Mouse (Mus musculus) lung, postnatal 0 days (tissue): Measurements from ENCODE around the gene Ctdnep1. TPM values are rescaled to one million over a fixed set of nuclear protein-coding genes. Genes with fewer than 3 reads are reported as not detected.
"Not testable (repeated sequence)": the region's sequence is repeated elsewhere in the genome, so short reads cannot be mapped to it uniquely, and the experiment has no call there.

Experiments
- ATAC-seq: fragments of 200-750 bp; cut with Nextera tagmentation; 2 replicates; pipeline ENCODE4 v1.8.0; 2017; ENCODE audit warnings: moderate library complexity
- DNase-seq: peaks from one replicate; pipeline ENCODE4 v3.0.0-alpha.2; 2016; ENCODE audit warnings: low spot score
- H3K27ac ChIP-seq: fragments of 300-500 bp; sonication (generic); 2 replicates; pipeline ENCODE4 v1.5.1; 2014; ENCODE audit warnings: antibody characterized with exemption, mild to moderate bottlenecking, low read length, mixed read lengths
- H3K27me3 ChIP-seq: fragments of 300-500 bp; sonication (generic); replicated peaks from 2 replicates; pipeline ENCODE4 v1.6.1; 2014; ENCODE audit warnings: low read length, mixed read lengths; ENCODE audit not compliant: insufficient read depth
- H3K36me3 ChIP-seq: fragments of 300-500 bp; sonication (generic); 2 replicates; pipeline ENCODE4 v1.6.1; 2014; ENCODE audit warnings: low read length, mixed read lengths; ENCODE audit not compliant: insufficient read depth
- H3K4me1 ChIP-seq: fragments of 300-500 bp; sonication (generic); 2 replicates; pipeline ENCODE4 v1.6.1; 2014; ENCODE audit warnings: antibody characterized with exemption, low read depth, low read length, mixed read lengths; ENCODE audit not compliant: insufficient read depth
- H3K4me2 ChIP-seq: fragments of 300-500 bp; sonication (generic); replicated peaks from 2 replicates; pipeline ENCODE4 v1.6.1; 2014; ENCODE audit warnings: low read depth, mild to moderate bottlenecking, low read length, moderate library complexity, mixed read lengths
- H3K4me3 ChIP-seq: fragments of 300-500 bp; sonication (generic); 2 replicates; pipeline ENCODE4 v1.5.1; 2014; ENCODE audit warnings: low read depth, low read length
- H3K9ac ChIP-seq: fragments of 300-500 bp; sonication (generic); replicated peaks from 2 replicates; pipeline ENCODE4 v1.6.1; 2014; ENCODE audit warnings: low read depth, mild to moderate bottlenecking
- H3K9me3 ChIP-seq: fragments of 300-500 bp; sonication (generic); 2 replicates; pipeline ENCODE4 v1.6.1; 2016; ENCODE audit warnings: low read length, mixed read lengths
- CTCF ChIP-seq: IDR thresholded peaks from 2 replicates; pipeline ENCODE4 v1.5.1; 2016; ENCODE audit warnings: antibody characterized with exemption, mild to moderate bottlenecking
- EP300 ChIP-seq: IDR thresholded peaks from 2 replicates; pipeline ENCODE4 v1.6.1; 2016; ENCODE audit warnings: antibody characterized with exemption, mild to moderate bottlenecking, control low read depth
- WGBS: fragments of 180-500 bp; shearing (Covaris S2); extraction: QIAGEN DNeasy Blood & Tissue Kit; methylation state at CpG from one replicate; pipeline ENCODE4 v1.1.7; 2014; 5-methylcytosine and 5-hydroxymethylcytosine counted together
- polyA plus RNA-seq: library from polyadenylated mRNA; unstranded; fragments of >200 nt; fragmentation: Nextera tagmentation; extraction: Ambion mirVana; gene quantifications from 2 replicates; pipeline ENCODE4 v1.2.1, GENCODE M21; 2015

Gene Ctdnep1
- polyA plus RNA-seq, 1 experiment from 2014 or later = 24.7 TPM

DNA sequence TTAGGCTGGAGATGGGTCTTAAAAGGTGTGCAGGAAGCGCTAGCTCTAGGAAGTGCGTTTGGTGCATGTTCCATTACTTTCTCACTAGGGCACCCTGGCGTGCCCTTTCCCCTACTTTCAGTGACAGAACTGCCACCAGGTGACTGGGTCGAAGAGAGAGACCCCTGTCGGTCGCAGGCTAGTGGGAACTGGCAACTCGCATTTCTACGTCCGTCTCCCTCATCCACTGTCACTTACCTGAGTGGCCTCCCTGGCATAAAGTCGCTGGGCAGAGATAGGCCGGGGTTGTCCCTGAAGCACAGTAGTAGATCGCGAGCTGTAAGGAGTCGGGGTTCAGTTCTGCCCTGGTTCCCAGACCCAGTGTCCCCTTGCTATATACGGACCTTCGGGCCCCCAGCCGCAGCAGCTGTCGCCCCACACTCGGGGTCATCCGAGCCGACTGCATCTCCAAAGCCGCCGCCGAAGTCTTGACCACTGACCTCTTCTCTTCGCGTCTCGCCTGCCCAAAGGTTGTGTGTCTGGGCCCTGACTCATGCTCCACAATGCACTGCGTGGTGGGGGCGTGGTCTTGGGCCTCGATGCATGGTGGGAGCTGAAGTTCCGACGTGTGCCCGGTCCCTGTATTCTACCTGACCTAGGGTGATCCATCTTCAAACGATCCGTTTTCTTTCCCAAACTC is 34.1 kb downstream of the Ctdnep1 start, which contains the start of gene Acadvl:
Gene Acadvl (minus strand): TSS at position 532 of the 679 bp plus-strand sequence.
- TF ChIP-seq CTCF = peak; percentile 63
- no peak; the same call in 1 of the 2 replicates for TF ChIP-seq EP300
- Histone ChIP-seq H3K27ac (peak within 1 kb of the TSS; percentile 77), H3K36me3 (peaks cover 25% of the 10 kb centered on the region), H3K9ac (peak within 1 kb of the TSS; percentile 46), H3K4me3 (peak within 1 kb of the TSS; percentile 64), H3K4me2 (peak within 1 kb of the TSS; percentile 84), H3K27me3 (no peaks in the 10 kb centered on the region), H3K9me3 (no peaks in the 10 kb centered on the region), H3K4me1 (peaks cover 7% of the 10 kb centered on the region)
- DNase-seq (peak; percentile 95), ATAC-seq (peak; percentile 89)
- under 1% methylated on average over 35 of the region's 35 CpGs for WGBS

DNA sequence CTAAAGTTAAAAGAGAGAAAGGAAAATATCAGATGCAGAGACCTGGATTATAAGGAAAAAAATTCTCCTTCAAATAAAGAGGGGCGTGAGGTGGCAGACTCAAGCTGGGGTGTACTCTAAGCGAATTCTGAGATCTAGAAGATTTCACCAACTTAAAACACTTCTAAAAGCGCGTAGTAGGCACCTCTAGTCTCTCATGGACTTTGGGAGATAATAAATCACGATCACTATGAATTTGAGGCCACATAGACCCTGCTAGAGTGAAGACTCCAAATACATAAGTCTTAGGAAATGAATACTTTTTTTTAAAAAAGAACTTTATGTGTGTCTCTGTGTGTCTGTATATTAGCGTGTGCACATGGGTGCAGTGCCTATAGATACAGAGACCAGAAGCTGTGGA is 34.7 kb downstream of the Ctdnep1 start:
- peak overlapping the region; percentile 84 for H3K4me2 ChIP-seq
- H3K9me3 ChIP-seq = no peaks in the 10 kb centered on the region
- H3K9ac ChIP-seq = no peak overlapping the region
- 64% methylated on average over 6 of the region's 6 CpGs for WGBS
- H3K4me3 ChIP-seq = no peak overlapping the region; the same call in 1 of the 2 replicates
- H3K4me1 ChIP-seq = peaks cover 7% of the 10 kb centered on the region
- DNase-seq = no peak
- H3K27me3 ChIP-seq = no peaks in the 10 kb centered on the region
- no peak; the same call in 1 of the 2 replicates for TF ChIP-seq EP300
- no peak for TF ChIP-seq CTCF
- H3K27ac ChIP-seq = no peak overlapping the region
- peaks cover 18% of the 10 kb centered on the region for H3K36me3 ChIP-seq
- no peak for ATAC-seq

GRCm38 (mm10) chr11:70016177-70016576 is 35.2 kb downstream of the Ctdnep1 start:
- not testable (repeated sequence) for H3K4me2 ChIP-seq, H3K4me3 ChIP-seq, DNase-seq, ATAC-seq, H3K9me3 ChIP-seq, H3K9ac ChIP-seq, H3K27ac ChIP-seq, H3K27me3 ChIP-seq
- Histone ChIP-seq H3K36me3 (peaks cover 13% of the 10 kb centered on the region), H3K4me1 (peaks cover 12% of the 10 kb centered on the region)
- 65% methylated on average over 2 of the region's 2 CpGs for WGBS

- H3K9ac ChIP-seq = no peak within 1 kb of the TSS
- no peaks in the 10 kb centered on the region for H3K9me3 ChIP-seq
- peaks cover 13% of the 10 kb centered on the region for H3K4me1 ChIP-seq
- H3K4me3 ChIP-seq = no peak within 1 kb of the TSS
- peak within 1 kb of the TSS; percentile 70 for H3K4me2 ChIP-seq
- DNase-seq (no peak), ATAC-seq (no peak)
- 64% methylated on average over 3 of the region's 3 CpGs for WGBS
- no peak within 1 kb of the TSS for H3K27ac ChIP-seq
- no peaks in the 10 kb centered on the region for H3K27me3 ChIP-seq
- peaks cover 8% of the 10 kb centered on the region; the same call in 1 of the 2 replicates for H3K36me3 ChIP-seq
- TF ChIP-seq CTCF (no peak), EP300 (no peak)
Observed at GRCm38 (mm10) chr11:70016669-70017068, 35.7 kb downstream of the Ctdnep1 start, which contains the start of gene Dlg4. Gene Dlg4 (plus strand): TSS chr11:70016942.

- ATAC-seq (no peak), DNase-seq (no peak)
- Histone ChIP-seq H3K4me1 (peaks cover 13% of the 10 kb centered on the region), H3K9me3 (no peaks in the 10 kb centered on the region), H3K36me3 (0 out of 2 replicates have a peak, but pooled peaks cover 2% of the 10 kb centered on the region), H3K9ac (no peak overlapping the region), H3K4me2 (no peak overlapping the region), H3K27ac (no peak overlapping the region), H3K4me3 (no peak overlapping the region), H3K27me3 (no peaks in the 10 kb centered on the region)
- 44% methylated on average over 7 of the region's 7 CpGs for WGBS
- TF ChIP-seq CTCF (no peak), EP300 (no peak)
Observed at GRCm38 (mm10) chr11:70017199-70017767, 36.3 kb downstream of the Ctdnep1 start.

- Histone ChIP-seq H3K36me3 (no peaks in the 10 kb centered on the region), H3K4me3 (peak overlapping the region; percentile 44), H3K27me3 (no peaks in the 10 kb centered on the region), H3K9me3 (no peaks in the 10 kb centered on the region), H3K27ac (peak overlapping the region; percentile 57), H3K4me2 (peak overlapping the region; percentile 70), H3K9ac (peak overlapping the region; percentile 54; the same call in 1 of the 2 replicates), H3K4me1 (peaks cover 13% of the 10 kb centered on the region)
- WGBS = 5% methylated on average over 20 of the region's 25 CpGs
- ATAC-seq (no peak), DNase-seq (peak; percentile 76)
- TF ChIP-seq EP300 (no peak), CTCF (no peak)
Observed at GRCm38 (mm10) chr11:70018131-70018990, 37.4 kb downstream of the Ctdnep1 start.
